Mouse (Mus musculus): ENCODE measurements at regions not wholly inside any gene's neighbourhood (a gene's known extent, or its start where the extent isn't known, plus 50 kb on each side); places are given as distances from the start of the nearest gene placed in this dataset.

DNA sequence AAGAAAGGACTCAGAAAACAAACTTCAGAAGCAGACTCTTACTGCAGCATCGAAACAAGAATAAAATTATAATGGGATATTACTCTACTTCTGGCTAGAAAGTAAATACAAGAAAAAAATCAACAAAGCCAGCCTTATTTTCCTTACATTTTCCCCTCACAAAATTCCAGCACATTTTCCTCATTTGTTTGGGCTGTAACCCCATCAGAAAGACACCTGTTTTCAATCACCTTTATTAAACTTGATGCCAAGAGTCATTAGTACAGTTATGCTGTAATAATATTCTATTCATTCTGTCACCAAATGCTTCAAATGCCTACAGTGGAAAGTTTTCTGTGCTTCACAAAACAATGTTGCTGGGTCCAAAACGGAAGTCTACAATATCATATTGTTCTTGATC, 189.1 kb upstream of the Aldoart1 start:
- no peak for TF ChIP-seq CTCF (IDR thresholded peaks at IDR 0.05; ENCODE audit: borderline replicate concordance, insufficient read depth, low read length)
- no peak for TF ChIP-seq POLR2A (IDR thresholded peaks at IDR 0.05; ENCODE audit: low read depth, low read length)
